Mouse (Mus musculus): ENCODE measurements at regions not wholly inside any gene's neighbourhood (a gene's known extent, or its start where the extent isn't known, plus 50 kb on each side); places are given as distances from the start of the nearest gene placed in this dataset.

DNA sequence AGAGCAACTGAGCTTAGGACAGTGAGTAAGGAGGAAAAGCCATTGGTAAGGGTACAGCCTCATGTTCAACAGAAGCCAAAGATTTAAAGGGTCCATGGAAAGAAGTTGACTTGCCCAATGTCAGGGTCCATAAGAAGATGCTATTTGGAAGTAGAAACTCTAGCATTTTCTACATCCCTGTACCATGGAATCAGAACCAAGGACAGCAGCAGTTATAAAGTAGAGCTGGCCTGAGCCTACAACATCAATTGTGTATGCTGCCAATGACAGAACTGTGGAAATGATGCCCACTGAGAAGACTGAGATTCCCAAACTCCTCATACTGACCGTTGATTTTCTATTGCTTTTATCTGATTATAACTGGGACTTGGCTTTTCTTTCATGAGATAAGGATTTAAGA is 107.0 kb upstream of the Nsun6 start:
- H3K36me3 ChIP-seq (ENCODE audit: control insufficient read depth, insufficient read depth, low read length): no peaks in the 10 kb centered on the region
- no peaks in the 10 kb centered on the region for H3K27me3 ChIP-seq (replicated peaks; ENCODE audit: control insufficient read depth, insufficient read depth, low read length)
- no peaks in the 10 kb centered on the region for H3K4me1 ChIP-seq (ENCODE audit: control insufficient read depth, insufficient read depth, low read length)
- H3K27ac ChIP-seq (ENCODE audit: low read length): no peak overlapping the region
- H3K9ac ChIP-seq (ENCODE audit: low read depth, low read length): no peak overlapping the region
- no peak for ATAC-seq
- no peaks in the 10 kb centered on the region for H3K9me3 ChIP-seq (ENCODE audit: control insufficient read depth, low read length)
- H3K4me2 ChIP-seq (ENCODE audit: low read depth, low read length): no peak overlapping the region
- H3K4me3 ChIP-seq (ENCODE audit: low read length): no peak overlapping the region
- 80% methylated on average over 1 of the region's 1 CpGs for WGBS

DNA sequence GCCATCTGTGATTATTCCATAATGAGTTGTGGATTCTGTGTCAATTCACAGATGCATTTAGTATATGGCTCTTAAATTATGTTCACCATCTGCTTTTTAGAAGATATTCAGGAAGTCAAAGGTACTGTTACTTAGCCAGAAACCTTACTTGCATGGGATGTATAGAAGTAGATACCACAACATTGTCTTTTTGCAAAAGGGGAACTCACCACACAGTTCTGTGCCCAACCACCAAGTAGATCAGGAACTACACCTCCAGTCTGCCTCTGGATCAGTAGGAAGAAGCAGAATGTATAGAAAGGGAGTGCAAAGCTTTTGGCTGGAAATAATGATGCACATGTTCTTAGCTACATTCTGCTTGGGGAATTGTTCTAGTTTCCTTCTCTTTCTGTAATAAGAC is 102.8 kb upstream of the Nsun6 start:
- Histone ChIP-seq H3K9me3 (ENCODE audit: control insufficient read depth, low read length) (no peaks in the 10 kb centered on the region), H3K27ac (ENCODE audit: low read length) (no peak overlapping the region), H3K4me1 (ENCODE audit: control insufficient read depth, insufficient read depth, low read length) (no peaks in the 10 kb centered on the region), H3K36me3 (ENCODE audit: control insufficient read depth, insufficient read depth, low read length) (no peaks in the 10 kb centered on the region), H3K4me3 (ENCODE audit: low read length) (no peak overlapping the region), H3K4me2 (ENCODE audit: low read depth, low read length) (no peak overlapping the region), H3K9ac (ENCODE audit: low read depth, low read length) (no peak overlapping the region), H3K27me3 (replicated peaks; ENCODE audit: control insufficient read depth, insufficient read depth, low read length) (no peaks in the 10 kb centered on the region)
- ATAC-seq: no peak

DNA sequence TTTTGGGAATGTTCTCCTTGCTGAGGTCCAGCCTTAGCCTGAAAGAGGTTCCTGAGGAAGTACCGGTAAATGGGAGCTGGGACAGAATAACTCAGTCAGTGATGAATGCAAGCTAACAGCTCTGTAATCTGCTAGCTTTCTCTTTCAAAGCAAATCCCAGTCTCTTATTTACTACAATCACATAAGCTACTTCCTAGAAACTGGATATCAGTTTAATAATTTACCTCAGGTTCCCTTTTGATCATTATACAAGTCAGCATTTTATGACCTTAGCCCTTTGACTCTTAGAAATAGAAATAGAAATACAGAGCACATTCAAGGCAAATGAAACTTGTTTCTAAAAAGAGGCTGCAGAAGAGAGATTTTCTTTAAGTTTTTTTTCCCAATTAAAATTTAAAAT is 96.0 kb upstream of the Nsun6 start:
- no peak overlapping the region for H3K4me2 ChIP-seq (ENCODE audit: low read depth, low read length)
- no peak overlapping the region for H3K9ac ChIP-seq (ENCODE audit: low read depth, low read length)
- ATAC-seq: peak; percentile 63
- no peak overlapping the region for H3K27ac ChIP-seq (ENCODE audit: low read length)
- WGBS: 71% methylated on average over 1 of the region's 1 CpGs
- H3K36me3 ChIP-seq (ENCODE audit: control insufficient read depth, insufficient read depth, low read length): no peaks in the 10 kb centered on the region
- H3K27me3 ChIP-seq (replicated peaks; ENCODE audit: control insufficient read depth, insufficient read depth, low read length): no peaks in the 10 kb centered on the region
- H3K4me3 ChIP-seq (ENCODE audit: low read length): no peak overlapping the region
- H3K9me3 ChIP-seq (ENCODE audit: control insufficient read depth, low read length): 0 out of 2 replicates have a peak, but pooled peaks cover 3% of the 10 kb centered on the region
- no peaks in the 10 kb centered on the region for H3K4me1 ChIP-seq (ENCODE audit: control insufficient read depth, insufficient read depth, low read length)

DNA sequence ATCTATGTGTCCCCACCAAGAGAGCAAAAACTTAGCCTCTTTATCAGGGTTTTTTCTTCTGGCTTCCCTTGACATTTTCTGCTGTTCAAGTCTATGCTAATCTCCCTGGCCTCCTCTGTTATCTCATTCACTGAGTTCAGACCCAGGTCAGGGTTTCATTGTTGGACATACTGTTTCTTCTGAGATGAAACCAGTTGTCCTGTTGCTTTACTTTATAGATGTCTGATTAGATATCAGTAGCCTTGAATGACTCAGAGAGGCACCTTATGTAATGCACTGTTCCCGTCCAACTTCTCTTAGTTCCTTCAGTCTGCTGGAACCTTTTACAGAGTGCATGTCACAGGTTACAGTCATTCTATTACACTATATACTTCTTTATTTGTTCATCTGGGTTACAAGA is 93.5 kb upstream of the Nsun6 start:
- H3K27me3 ChIP-seq (replicated peaks; ENCODE audit: control insufficient read depth, insufficient read depth, low read length): no peaks in the 10 kb centered on the region
- peak; percentile 86 for ATAC-seq
- no peak overlapping the region for H3K27ac ChIP-seq (ENCODE audit: low read length)
- H3K9ac ChIP-seq (ENCODE audit: low read depth, low read length): no peak overlapping the region
- no peaks in the 10 kb centered on the region for H3K36me3 ChIP-seq (ENCODE audit: control insufficient read depth, insufficient read depth, low read length)
- H3K4me1 ChIP-seq (ENCODE audit: control insufficient read depth, insufficient read depth, low read length): no peaks in the 10 kb centered on the region
- H3K4me3 ChIP-seq (ENCODE audit: low read length): no peak overlapping the region
- no peak overlapping the region for H3K4me2 ChIP-seq (ENCODE audit: low read depth, low read length)
- H3K9me3 ChIP-seq (ENCODE audit: control insufficient read depth, low read length): 0 out of 2 replicates have a peak, but pooled peaks cover 3% of the 10 kb centered on the region
- 62% methylated on average over 1 of the region's 1 CpGs for WGBS

DNA sequence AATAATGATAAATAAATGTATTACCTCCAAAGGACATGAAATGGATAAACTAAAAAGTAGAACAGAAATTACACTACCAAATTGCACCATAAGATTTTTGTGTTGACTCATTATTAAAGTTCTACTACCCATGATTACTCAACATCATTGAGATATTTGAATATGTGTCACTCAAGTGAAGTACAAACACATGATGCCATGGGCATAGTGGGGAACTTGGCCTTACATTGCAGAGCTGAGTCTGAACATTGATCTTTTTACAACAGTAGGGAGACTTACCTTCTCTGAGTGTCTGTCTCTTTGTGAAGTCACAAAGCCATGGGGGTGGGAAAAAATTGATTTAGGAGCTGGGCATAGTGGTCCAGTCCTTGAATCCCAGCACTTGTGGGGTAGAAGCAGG is 92.1 kb upstream of the Nsun6 start:
- H3K4me2 ChIP-seq (ENCODE audit: low read depth, low read length): no peak overlapping the region
- ATAC-seq: no peak
- H3K9me3 ChIP-seq (ENCODE audit: control insufficient read depth, low read length): 0 out of 2 replicates have a peak, but pooled peaks cover 3% of the 10 kb centered on the region
- no peaks in the 10 kb centered on the region for H3K4me1 ChIP-seq (ENCODE audit: control insufficient read depth, insufficient read depth, low read length)
- H3K9ac ChIP-seq (ENCODE audit: low read depth, low read length): no peak overlapping the region
- H3K27me3 ChIP-seq (replicated peaks; ENCODE audit: control insufficient read depth, insufficient read depth, low read length): no peaks in the 10 kb centered on the region
- H3K36me3 ChIP-seq (ENCODE audit: control insufficient read depth, insufficient read depth, low read length): no peaks in the 10 kb centered on the region
- H3K4me3 ChIP-seq (ENCODE audit: low read length): no peak overlapping the region
- no peak overlapping the region for H3K27ac ChIP-seq (ENCODE audit: low read length)

DNA sequence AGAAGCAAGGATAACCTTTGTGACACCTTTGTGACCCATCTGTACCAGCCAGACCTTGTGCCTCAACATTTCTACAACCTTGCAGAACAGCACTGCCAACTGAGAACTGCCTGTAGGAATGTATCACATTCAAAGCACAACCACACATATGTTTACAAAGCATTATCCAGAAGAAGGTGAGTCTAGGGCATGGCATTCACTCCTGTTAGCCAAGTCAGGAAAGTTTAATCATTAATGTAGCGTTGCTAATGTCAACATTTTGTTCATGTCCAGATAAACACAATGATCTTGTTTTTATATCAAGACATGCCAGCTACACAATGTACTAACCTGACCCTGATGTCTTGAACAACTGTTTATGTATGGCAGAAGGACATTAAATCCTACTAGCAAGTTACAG is 91.5 kb upstream of the Nsun6 start:
- Histone ChIP-seq H3K27ac (ENCODE audit: low read length) (no peak overlapping the region), H3K9ac (ENCODE audit: low read depth, low read length) (no peak overlapping the region), H3K9me3 (ENCODE audit: control insufficient read depth, low read length) (no peaks in the 10 kb centered on the region), H3K4me1 (ENCODE audit: control insufficient read depth, insufficient read depth, low read length) (no peaks in the 10 kb centered on the region), H3K4me3 (ENCODE audit: low read length) (no peak overlapping the region), H3K4me2 (ENCODE audit: low read depth, low read length) (no peak overlapping the region), H3K27me3 (replicated peaks; ENCODE audit: control insufficient read depth, insufficient read depth, low read length) (no peaks in the 10 kb centered on the region), H3K36me3 (ENCODE audit: control insufficient read depth, insufficient read depth, low read length) (no peaks in the 10 kb centered on the region)
- WGBS: 43% methylated on average over 1 of the region's 1 CpGs
- no peak for ATAC-seq

DNA sequence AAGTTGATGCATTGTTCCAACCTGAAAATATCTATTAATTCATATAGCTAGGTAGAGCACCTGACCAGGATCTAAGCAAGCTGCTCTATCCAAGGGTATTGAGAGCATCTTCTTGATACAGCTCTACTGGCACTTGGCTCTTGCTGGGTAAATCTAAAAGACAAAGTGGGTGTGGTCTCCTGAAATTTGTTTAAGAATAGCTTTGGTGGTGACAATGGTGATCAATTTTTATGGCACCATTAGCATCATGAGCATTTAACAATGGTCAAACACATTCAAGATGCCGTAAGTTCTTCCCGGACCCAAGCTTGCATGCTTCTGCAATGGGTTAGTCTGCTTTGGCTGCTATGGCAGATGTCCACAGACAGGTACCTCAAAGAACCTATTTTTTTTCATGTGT is 89.9 kb upstream of the Nsun6 start:
- no peaks in the 10 kb centered on the region for H3K4me1 ChIP-seq (ENCODE audit: control insufficient read depth, insufficient read depth, low read length)
- WGBS: 96% methylated on average over 2 of the region's 2 CpGs
- H3K27ac ChIP-seq (ENCODE audit: low read length): no peak overlapping the region
- H3K4me2 ChIP-seq (ENCODE audit: low read depth, low read length): no peak overlapping the region
- no peaks in the 10 kb centered on the region for H3K27me3 ChIP-seq (replicated peaks; ENCODE audit: control insufficient read depth, insufficient read depth, low read length)
- no peak for ATAC-seq
- H3K9me3 ChIP-seq (ENCODE audit: control insufficient read depth, low read length): no peaks in the 10 kb centered on the region
- H3K36me3 ChIP-seq (ENCODE audit: control insufficient read depth, insufficient read depth, low read length): no peaks in the 10 kb centered on the region
- H3K9ac ChIP-seq (ENCODE audit: low read depth, low read length): no peak overlapping the region
- no peak overlapping the region for H3K4me3 ChIP-seq (ENCODE audit: low read length)

DNA sequence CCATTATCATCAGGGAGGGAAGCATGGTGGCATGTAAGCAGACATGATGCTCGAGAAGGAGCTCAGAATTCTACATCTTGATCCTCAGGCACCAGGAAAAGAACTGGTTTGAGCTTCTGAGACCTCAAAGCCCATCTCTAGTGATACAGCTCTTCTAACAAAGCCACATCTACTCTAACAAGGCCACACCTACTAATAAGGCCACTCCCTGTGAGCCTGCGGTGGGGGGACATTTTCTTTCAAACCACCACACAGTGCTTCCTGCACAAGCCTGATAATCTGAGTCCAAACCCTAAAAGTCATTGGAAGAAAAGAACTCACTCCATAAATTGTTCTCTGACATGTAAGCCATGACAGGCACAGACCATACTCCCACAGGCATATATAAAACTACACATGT is 85.0 kb upstream of the Nsun6 start:
- Histone ChIP-seq H3K9me3 (ENCODE audit: control insufficient read depth, low read length) (no peaks in the 10 kb centered on the region), H3K36me3 (ENCODE audit: control insufficient read depth, insufficient read depth, low read length) (no peaks in the 10 kb centered on the region), H3K4me1 (ENCODE audit: control insufficient read depth, insufficient read depth, low read length) (no peaks in the 10 kb centered on the region), H3K4me3 (ENCODE audit: low read length) (no peak overlapping the region), H3K27ac (ENCODE audit: low read length) (no peak overlapping the region), H3K4me2 (ENCODE audit: low read depth, low read length) (no peak overlapping the region), H3K27me3 (replicated peaks; ENCODE audit: control insufficient read depth, insufficient read depth, low read length) (no peaks in the 10 kb centered on the region), H3K9ac (ENCODE audit: low read depth, low read length) (no peak overlapping the region)
- 93% methylated on average over 2 of the region's 2 CpGs for WGBS
- ATAC-seq: no peak
